21 mouse cellular contexts compared by ENCODE assay signal in the genomic region with DNA sequence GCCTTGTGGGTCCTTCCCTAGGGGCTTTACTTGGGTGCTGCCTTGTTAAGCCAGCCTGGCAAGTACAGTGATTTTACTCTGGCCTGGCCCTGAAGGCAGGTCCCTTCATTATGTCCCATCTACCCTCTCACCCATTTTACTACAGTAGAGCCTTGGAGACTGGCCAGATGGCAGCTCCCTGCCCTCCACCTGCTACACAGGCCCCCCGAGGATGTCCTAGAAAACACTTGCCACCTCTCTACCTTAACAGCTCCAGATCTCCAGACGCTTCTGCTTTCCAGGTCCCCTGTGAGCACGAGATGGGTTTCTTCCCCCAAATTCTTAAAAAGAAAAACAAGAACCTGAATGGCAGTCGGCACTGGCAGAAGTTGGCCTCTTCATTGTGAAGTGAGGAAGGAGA.
DNase-seq lines count a peak whose midpoint lies in the region; ATAC-seq lines count a peak whose summit lies in the region.
"Had no signal": no experiment of that assay in that cellular context is flagged by ENCODE, and none has a peak within 500 bp of the region (broad histone marks: within the 10 kb centered on the region; RNA-seq: fewer than 3 reads in every experiment).

No protein-coding gene starts in this region.

- no peaks in the 10 kb centered on the region for H3K27me3 ChIP-seq in heart, embryonic 10.5 days (ENCODE audit: insufficient read depth, poor library complexity, severe bottlenecking)
- 0 out of 2 replicates have a peak, but pooled peaks cover 3% of the 10 kb centered on the region for H3K27me3 ChIP-seq in heart, embryonic 12.5 days (replicated peaks)
- H3K27me3 ChIP-seq: forebrain, embryonic 13.5 days; heart, embryonic 15.5 days; intestine, embryonic 15.5 days had no signal

- peak; percentile 56 for DNase-seq in cerebellum, adult 11-12 months
- DNase-seq in cerebellum, postnatal 4 days (ENCODE audit: low spot score in 2 of 2) = no peak
- no peak for DNase-seq in heart, embryonic 10.5 days (ENCODE audit: low spot score)
- DNase-seq in cerebellum, adult 9-11 months = peak; percentile 65
- peak; percentile 44 to 48 for DNase-seq in cerebellum, postnatal 36 days
- DNase-seq in kidney, adult 18-20 months = no peak
- no peak for DNase-seq in spleen, postnatal 14 days (ENCODE audit: low spot score in 2 of 2)
- DNase-seq: adrenal gland, postnatal 14 days; forebrain, postnatal 0 days; gastrocnemius, postnatal 36 days; heart, adult 11 months; heart, postnatal 14 days; kidney, adult 2 months had no signal

- H3K4me2 ChIP-seq in heart, embryonic 12.5 days = no peak overlapping the region
- H3K4me2 ChIP-seq: forebrain, embryonic 13.5 days; heart, embryonic 15.5 days; hindbrain, embryonic 13.5 days; intestine, embryonic 15.5 days had no signal

- 90% methylated on average over 4 of the region's 4 CpGs for WGBS in heart, embryonic 10.5 days
- 84% methylated on average over 4 of the region's 4 CpGs for WGBS in heart, embryonic 12.5 days

- H3K36me3 ChIP-seq in heart, embryonic 10.5 days = no peaks in the 10 kb centered on the region
- no peaks in the 10 kb centered on the region for H3K36me3 ChIP-seq in heart, embryonic 12.5 days
- H3K36me3 ChIP-seq: embryonic facial prominence, embryonic 10.5 days; heart, embryonic 15.5 days; hindbrain, embryonic 13.5 days; intestine, embryonic 15.5 days had no signal

- peaks cover 42% of the 10 kb centered on the region for H3K4me1 ChIP-seq in heart, embryonic 10.5 days
- H3K4me1 ChIP-seq in heart, embryonic 12.5 days (replicated peaks) = peaks cover 31% of the 10 kb centered on the region
- H3K4me1 ChIP-seq: intestine, embryonic 15.5 days had no signal

- no peak for ATAC-seq in heart, embryonic 12.5 days (ENCODE audit: insufficient number of reproducible peaks, low FRiP score)
- ATAC-seq: activated CD4-positive, CD25-positive, alpha-beta regulatory T cell, adult 4 months; forebrain, embryonic 13.5 days; forebrain, postnatal 0 days; intestine, embryonic 15.5 days; Patski had no signal

- no peak overlapping the region for H3K4me3 ChIP-seq in heart, embryonic 10.5 days
- H3K4me3 ChIP-seq in heart, embryonic 12.5 days = no peak overlapping the region
- H3K4me3 ChIP-seq: embryonic facial prominence, embryonic 10.5 days; forebrain, embryonic 13.5 days; heart, embryonic 15.5 days; hindbrain, embryonic 13.5 days; intestine, embryonic 15.5 days had no signal

- 0 out of 2 replicates have a peak overlapping the region, but pooled peaks have one; percentile 93 for H3K27ac ChIP-seq in heart, embryonic 10.5 days
- no peak overlapping the region for H3K27ac ChIP-seq in heart, embryonic 12.5 days (ENCODE audit: poor library complexity, severe bottlenecking)
- H3K27ac ChIP-seq: embryonic facial prominence, embryonic 10.5 days; forebrain, embryonic 13.5 days; heart, embryonic 15.5 days; hindbrain, embryonic 13.5 days; intestine, embryonic 15.5 days had no signal

- H3K9ac ChIP-seq in heart, embryonic 12.5 days = no peak overlapping the region
- H3K9ac ChIP-seq: forebrain, embryonic 13.5 days; forebrain, postnatal 0 days; heart, embryonic 15.5 days; hindbrain, embryonic 13.5 days; intestine, embryonic 15.5 days had no signal

- no peaks in the 10 kb centered on the region for H3K9me3 ChIP-seq in heart, embryonic 10.5 days
- H3K9me3 ChIP-seq in heart, embryonic 12.5 days (replicated peaks) = no peaks in the 10 kb centered on the region
- H3K9me3 ChIP-seq: embryonic facial prominence, embryonic 10.5 days; forebrain, embryonic 13.5 days; heart, embryonic 15.5 days; hindbrain, embryonic 13.5 days; intestine, embryonic 15.5 days had no signal

Comparison
In these comparisons a context has a peak if more than half of its experiments do, and no peak if none do; other contexts are left out.
1. DNase-seq: peak in cerebellum, adult 11-12 months (single experiment), cerebellum, adult 9-11 months (single experiment) and cerebellum, postnatal 36 days (2 of 2); none in cerebellum, postnatal 4 days (0 of 2), heart, embryonic 10.5 days (single experiment), kidney, adult 18-20 months (single experiment) and spleen, postnatal 14 days (0 of 2).